Mouse (Mus musculus): Measurements from ENCODE around the gene Klk9.

DNA sequence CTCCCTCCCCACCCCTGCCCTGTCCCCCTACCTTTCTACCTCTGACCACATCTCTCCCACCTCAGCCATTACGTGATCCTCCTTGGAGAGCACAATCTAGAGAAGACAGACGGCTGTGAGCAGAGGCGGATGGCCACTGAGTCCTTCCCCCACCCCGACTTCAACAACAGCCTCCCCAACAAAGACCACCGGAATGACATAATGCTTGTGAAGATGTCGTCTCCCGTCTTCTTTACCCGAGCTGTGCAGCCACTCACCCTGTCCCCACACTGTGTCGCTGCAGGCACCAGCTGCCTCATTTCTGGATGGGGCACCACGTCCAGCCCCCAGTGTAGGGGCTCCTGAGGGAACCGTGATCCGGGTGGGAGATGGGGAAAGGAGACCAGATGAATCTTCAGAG, 14.3 kb upstream of the Klk9 start:
- TF ChIP-seq POLR2A (IDR thresholded peaks at IDR 0.05; ENCODE audit: insufficient read depth, low read depth, low read length) (no peak), CTCF (IDR thresholded peaks at IDR 0.05; ENCODE audit: insufficient read depth, low read depth, low read length) (no peak)

Data from olfactory bulb, adult 2 months (tissue).